Mouse (Mus musculus) embryonic fibroblast, embryonic 13.5 days (primary cell): Measurements from ENCODE around the gene Engase. TPM values are rescaled to one million over a fixed set of nuclear protein-coding genes. Genes with fewer than 3 reads are reported as not detected.

Experiments
- H3K27ac ChIP-seq: 2 replicates; pipeline ENCODE4 v1.5.1; 2012; ENCODE audit warnings: low read length, control low read depth, inconsistent platforms; ENCODE audit not compliant: insufficient read depth
- H3K4me1 ChIP-seq: 2 replicates; pipeline ENCODE4 v1.6.1; 2011; ENCODE audit warnings: low read length; ENCODE audit not compliant: control insufficient read depth, insufficient read depth
- H3K4me3 ChIP-seq: 2 replicates; pipeline ENCODE4 v1.5.1; 2011; ENCODE audit warnings: mild to moderate bottlenecking, control low read depth, low read length; ENCODE audit not compliant: insufficient read depth
- CTCF ChIP-seq: IDR thresholded peaks from 2 replicates; pipeline ENCODE4 v1.5.1; 2011; ENCODE audit warnings: mild to moderate bottlenecking, control low read depth, low read length, moderate library complexity, borderline replicate concordance; ENCODE audit not compliant: insufficient read depth
- POLR2A ChIP-seq: IDR thresholded peaks from 2 replicates; pipeline ENCODE4 v1.6.1; 2011; ENCODE audit warnings: low read depth, mild to moderate bottlenecking, control low read depth, low read length, moderate library complexity
- polyA plus RNA-seq: library from polyadenylated mRNA; stranded (reverse); fragments of >200 nt; gene quantifications from 2 replicates; pipeline ENCODE4 v1.2.4, GENCODE M21; 2011; ENCODE audit warnings: low read depth; ENCODE audit not compliant: missing spikeins, insufficient read length

The Engase gene
- polyA plus RNA-seq, 1 experiment, result 3.5 TPM

- no peaks in the 10 kb centered on the region for H3K4me1 ChIP-seq
- no peak overlapping the region for H3K27ac ChIP-seq
- H3K4me3 ChIP-seq, result no peak overlapping the region
- TF ChIP-seq POLR2A (no peak), CTCF (no peak)
Observed at GRCm38 (mm10) chr11:118473842-118474500, 2.7 kb upstream of the Engase start.

- Histone ChIP-seq H3K27ac (no peak overlapping the region), H3K4me3 (no peak overlapping the region), H3K4me1 (no peaks in the 10 kb centered on the region)
- no peak for TF ChIP-seq POLR2A
- no peak for TF ChIP-seq CTCF
Observed at GRCm38 (mm10) chr11:118475496-118476083, 1.0 kb upstream of the Engase start.

- no peaks in the 10 kb centered on the region for H3K4me1 ChIP-seq
- no peak overlapping the region for H3K4me3 ChIP-seq
- no peak for TF ChIP-seq CTCF
- TF ChIP-seq POLR2A, result no peak
- H3K27ac ChIP-seq, result no peak overlapping the region
Observed at GRCm38 (mm10) chr11:118479776-118480175, 3.1 kb downstream of the Engase start.

GRCm38 (mm10) chr11:118481231-118481630, 4.6 kb downstream of the Engase start:
- H3K4me1 ChIP-seq, result no peaks in the 10 kb centered on the region
- H3K27ac ChIP-seq, result no peak overlapping the region
- no peak overlapping the region for H3K4me3 ChIP-seq
- no peak for TF ChIP-seq CTCF
- no peak for TF ChIP-seq POLR2A

GRCm38 (mm10) chr11:118481751-118482150, 5.1 kb downstream of the Engase start:
- TF ChIP-seq CTCF (no peak), POLR2A (no peak)
- no peak overlapping the region for H3K4me3 ChIP-seq
- no peaks in the 10 kb centered on the region for H3K4me1 ChIP-seq
- H3K27ac ChIP-seq, result no peak overlapping the region

GRCm38 (mm10) chr11:118484169-118484568, 7.5 kb downstream of the Engase start:
- H3K4me1 ChIP-seq, result no peaks in the 10 kb centered on the region

GRCm38 (mm10) chr11:118485338-118485737, 8.7 kb downstream of the Engase start:
- no peak overlapping the region for H3K27ac ChIP-seq
- H3K4me1 ChIP-seq, result no peaks in the 10 kb centered on the region
- TF ChIP-seq POLR2A (no peak), CTCF (no peak)
- no peak overlapping the region for H3K4me3 ChIP-seq

More at GRCm38 (mm10) chr11:118484169-118484568, 7.5 kb downstream of the Engase start:
- H3K4me3 ChIP-seq, result no peak overlapping the region
- H3K27ac ChIP-seq, result no peak overlapping the region
- TF ChIP-seq POLR2A, result no peak
- no peak for TF ChIP-seq CTCF

- no peak for TF ChIP-seq CTCF
- TF ChIP-seq POLR2A, result no peak
- Histone ChIP-seq H3K4me3 (no peak overlapping the region), H3K4me1 (no peaks in the 10 kb centered on the region), H3K27ac (no peak overlapping the region)
Observed at GRCm38 (mm10) chr11:118485780-118486179, 9.2 kb downstream of the Engase start.

GRCm38 (mm10) chr11:118486281-118486680, 9.7 kb downstream of the Engase start:
- Histone ChIP-seq H3K27ac (no peak overlapping the region), H3K4me3 (no peak overlapping the region), H3K4me1 (no peaks in the 10 kb centered on the region)
- TF ChIP-seq CTCF (no peak), POLR2A (no peak)

GRCm38 (mm10) chr11:118486881-118487772, 10.5 kb downstream of the Engase start:
- TF ChIP-seq POLR2A (no peak), CTCF (no peak)
- Histone ChIP-seq H3K4me1 (no peaks in the 10 kb centered on the region), H3K27ac (no peak overlapping the region), H3K4me3 (no peak overlapping the region)
